ENCODE assay signal across 8 mouse cellular contexts in the genomic region with DNA sequence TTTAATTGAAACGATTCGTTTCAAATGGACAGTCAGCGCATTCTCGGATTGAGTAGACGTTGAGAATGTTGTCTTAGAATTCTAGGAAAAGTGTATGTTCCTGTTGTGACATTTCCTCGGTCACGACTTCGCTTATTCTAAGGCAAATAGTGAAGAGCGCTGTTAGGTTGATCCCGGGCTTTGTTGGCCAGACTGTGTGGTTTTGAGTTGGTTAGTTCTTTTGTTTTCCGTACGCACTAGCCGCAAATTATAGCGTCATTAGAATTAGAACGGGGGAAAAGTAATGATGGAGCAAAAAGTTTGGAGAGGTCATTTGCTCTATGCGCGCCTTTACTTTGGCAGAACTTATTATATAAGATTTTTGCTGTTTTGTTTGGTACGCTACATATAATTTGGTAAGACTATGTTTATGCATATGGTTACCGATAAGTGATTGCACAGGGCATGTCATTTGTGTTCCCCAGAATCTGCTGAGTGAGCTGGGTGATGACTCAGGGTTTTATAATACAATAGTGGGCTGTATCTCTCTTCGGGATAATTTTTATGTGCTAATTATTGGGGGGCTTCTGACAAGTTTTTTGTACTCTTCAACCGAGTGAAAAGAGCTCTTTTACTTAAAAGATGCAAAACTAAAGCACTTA. TPM values are rescaled to one million over a fixed set of nuclear protein-coding genes. Genes with fewer than 3 reads are reported as not detected.
A peak's percentile ranks its signal among the peaks of the same experiment; 100 is the strongest.
DNase-seq lines count a peak whose midpoint lies in the region; ATAC-seq lines count a peak whose summit lies in the region.

No protein-coding gene starts in this region.

- 2% methylated on average over 21 of the region's 21 CpGs for WGBS in kidney, embryonic 14.5 days
- 3% methylated on average over 21 of the region's 21 CpGs for WGBS in hindbrain, embryonic 14.5 days

- H3K4me3 ChIP-seq in kidney, embryonic 14.5 days (ENCODE audit: low read length), result peak overlapping the region; percentile 92
- H3K4me3 ChIP-seq in hindbrain, embryonic 14.5 days (replicated peaks; ENCODE audit: low read length), result peak overlapping the region; percentile 98

- no peak for ATAC-seq in kidney, embryonic 14.5 days (ENCODE audit: low FRiP score, low TSS enrichment)
- ATAC-seq in common myeloid progenitor, adult 5-6 weeks (replicated peaks; ENCODE audit: low read depth, poor library complexity, severe bottlenecking), result peak; percentile 31
- no peak for ATAC-seq in hindbrain, embryonic 14.5 days (ENCODE audit: low FRiP score)

- no peaks in the 10 kb centered on the region for H3K27me3 ChIP-seq in kidney, embryonic 14.5 days (ENCODE audit: control insufficient read depth, insufficient read depth, low read length)
- H3K27me3 ChIP-seq in hindbrain, embryonic 14.5 days (ENCODE audit: control insufficient read depth, insufficient read depth, low read length), result no peaks in the 10 kb centered on the region

- H3K9me3 ChIP-seq in kidney, embryonic 14.5 days (ENCODE audit: control insufficient read depth, low read length), result no peaks in the 10 kb centered on the region
- no peaks in the 10 kb centered on the region for H3K9me3 ChIP-seq in hindbrain, embryonic 14.5 days (ENCODE audit: control insufficient read depth, low read length)

- no peaks in the 10 kb centered on the region for H3K36me3 ChIP-seq in kidney, embryonic 14.5 days (ENCODE audit: control insufficient read depth, insufficient read depth, low read length)
- no peaks in the 10 kb centered on the region for H3K36me3 ChIP-seq in hindbrain, embryonic 14.5 days (replicated peaks; ENCODE audit: control insufficient read depth, insufficient read depth)

- peaks cover 3% of the 10 kb centered on the region; the same call in 1 of the 2 replicates for H3K4me1 ChIP-seq in kidney, embryonic 14.5 days (ENCODE audit: control insufficient read depth, insufficient read depth, low read length)
- H3K4me1 ChIP-seq in hindbrain, embryonic 14.5 days (replicated peaks; ENCODE audit: control insufficient read depth, insufficient read depth, low read length), result peaks cover 27% of the 10 kb centered on the region

- H3K4me2 ChIP-seq in kidney, embryonic 14.5 days (replicated peaks; ENCODE audit: low read depth, low read length), result peak overlapping the region; percentile 55
- H3K4me2 ChIP-seq in hindbrain, embryonic 14.5 days (replicated peaks), result peak overlapping the region; percentile 88

- no peak overlapping the region for H3K27ac ChIP-seq in kidney, embryonic 14.5 days (ENCODE audit: low read depth, low read length)
- peak overlapping the region; percentile 95; the same call in 1 of the 2 replicates for H3K27ac ChIP-seq in hindbrain, embryonic 14.5 days

- H3K9ac ChIP-seq in kidney, embryonic 14.5 days (ENCODE audit: low read depth, low read length), result peak overlapping the region; percentile 97
- peak overlapping the region; percentile 99 for H3K9ac ChIP-seq in hindbrain, embryonic 14.5 days

- DNase-seq in kidney, postnatal 14 days, result no peak
- no peak for DNase-seq in hindbrain, embryonic 14.5 days (ENCODE audit: low spot score)
- DNase-seq in mesoderm, embryonic 11.5 days (ENCODE audit: low read depth, low spot score), result peak; percentile 11
- no peak for DNase-seq in urinary bladder, adult 2 months (ENCODE audit: low spot score)
- no peak for DNase-seq in layer of hippocampus, adult 11-12 months (ENCODE audit: low spot score)
- DNase-seq in adrenal gland, postnatal 10 days, result no peak

RNA-seq across cellular contexts. Expression of gene Psme4, which starts 1.4 kb away (rescaled TPM):
- 34.0 and 35.5 TPM in 2 replicates for polyA plus RNA-seq in kidney, embryonic 14.5 days (2014; fragmentation: Nextera tagmentation; extraction: Ambion mirVana)
- total RNA-seq in common myeloid progenitor, adult 5-6 weeks (2017), result 54.2 and 64.1 TPM in 2 replicates
- 19.0 and 26.6 TPM in 2 replicates for polyA plus RNA-seq in hindbrain, embryonic 14.5 days (2014; fragmentation: Nextera tagmentation; extraction: Ambion mirVana)
- polyA plus RNA-seq in urinary bladder, adult 2 months (2012; rRNA removed), result 31.4 and 36.4 TPM in 2 replicates
- total RNA-seq in adrenal gland, postnatal 10 days (2021), result 10 to 100 TPM; 56.9 to 72.2 TPM
